Mouse (Mus musculus) thymus, adult 2 months (tissue): ENCODE data around the gene Olfr318. TPM values are rescaled to one million over a fixed set of nuclear protein-coding genes. Genes with fewer than 3 reads are reported as not detected.
"Not testable (repeated sequence)": the region's sequence is repeated elsewhere in the genome, so short reads cannot be mapped to it uniquely, and the experiment has no call there.

Source experiments
- DNase-seq: peaks from one replicate; pipeline ENCODE4 v3.0.0; 2021
- H3K27ac ChIP-seq: fragments of 200-500 bp; 2 replicates; pipeline ENCODE4 v1.5.1; 2012; ENCODE audit warnings: low read length, control low read depth; ENCODE audit not compliant: control insufficient read depth, insufficient read depth
- H3K27me3 ChIP-seq: fragments of 200-500 bp; 2 replicates; pipeline ENCODE4 v1.6.1; 2012; ENCODE audit warnings: mild to moderate bottlenecking, low read length, moderate library complexity, mixed read lengths; ENCODE audit not compliant: control insufficient read depth, insufficient read depth
- H3K36me3 ChIP-seq: fragments of 200-500 bp; 2 replicates; pipeline ENCODE4 v1.6.1; 2012; ENCODE audit warnings: mild to moderate bottlenecking, low read length, moderate library complexity; ENCODE audit not compliant: control insufficient read depth, insufficient read depth
- H3K4me1 ChIP-seq: fragments of 200-500 bp; replicated peaks from 2 replicates; pipeline ENCODE4 v1.6.1; 2012; ENCODE audit warnings: low read length; ENCODE audit not compliant: control insufficient read depth, insufficient read depth
- H3K4me3 ChIP-seq: fragments of 200-500 bp; 2 replicates; pipeline ENCODE4 v1.5.1; 2012; ENCODE audit warnings: mild to moderate bottlenecking, low read length, control low read depth, moderate library complexity; ENCODE audit not compliant: control insufficient read depth, insufficient read depth
- CTCF ChIP-seq: fragments of 200-500 bp; IDR thresholded peaks from 2 replicates; pipeline ENCODE4 v1.5.1; 2012; ENCODE audit warnings: mild to moderate bottlenecking, control low read depth, low read length, moderate library complexity, borderline replicate concordance; ENCODE audit not compliant: control insufficient read depth, poor library complexity, insufficient read depth; ENCODE audit errors: extremely low read depth
- POLR2A ChIP-seq: fragments of 200-500 bp; IDR thresholded peaks from 2 replicates; pipeline ENCODE4 v1.6.1; 2012; ENCODE audit warnings: mild to moderate bottlenecking, low read length, control low read depth, moderate library complexity; ENCODE audit not compliant: control insufficient read depth, poor library complexity, insufficient read depth; ENCODE audit errors: extremely low read depth
- WGBS: fragments of 180-500 bp; shearing (Covaris S2); methylation state at CpG from one replicate; pipeline ENCODE4 v1.1.7; 2018; 5-methylcytosine and 5-hydroxymethylcytosine counted together
- polyA plus RNA-seq: library from polyadenylated mRNA; depleted of rRNA; stranded (reverse); fragments of >200 nt; gene quantifications from 2 replicates; pipeline ENCODE4 v1.2.3, GENCODE M21; 2012; rRNA removed

The Olfr318 gene
- polyA plus RNA-seq, 1 experiment = not detected

DNA sequence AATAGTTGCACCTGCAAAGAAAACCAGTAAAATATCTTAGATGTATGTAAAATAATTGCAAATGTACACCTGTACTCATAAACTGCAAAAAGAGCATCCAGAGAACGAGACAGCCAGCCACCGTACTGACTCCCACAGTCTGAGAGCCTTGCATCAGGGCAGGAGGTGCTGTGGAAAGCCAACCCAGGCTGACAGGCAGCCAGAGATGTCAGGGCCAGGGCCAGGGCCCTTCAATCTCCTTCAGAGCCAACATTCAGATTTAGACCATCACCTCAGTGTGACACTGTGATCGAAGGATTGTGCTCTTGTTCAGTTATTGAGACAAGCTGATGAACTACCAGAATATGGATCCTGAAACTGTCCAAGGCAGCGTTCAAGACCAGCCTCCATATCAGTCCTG, 4.1 kb downstream of the Olfr318 start:
- Histone ChIP-seq H3K27ac (no peak overlapping the region), H3K4me3 (no peak overlapping the region), H3K27me3 (no peaks in the 10 kb centered on the region), H3K4me1 (no peaks in the 10 kb centered on the region), H3K36me3 (no peaks in the 10 kb centered on the region)
- WGBS = 91% methylated on average over 4 of the region's 4 CpGs
- DNase-seq = no peak
- TF ChIP-seq CTCF (no peak), POLR2A (no peak)

DNA sequence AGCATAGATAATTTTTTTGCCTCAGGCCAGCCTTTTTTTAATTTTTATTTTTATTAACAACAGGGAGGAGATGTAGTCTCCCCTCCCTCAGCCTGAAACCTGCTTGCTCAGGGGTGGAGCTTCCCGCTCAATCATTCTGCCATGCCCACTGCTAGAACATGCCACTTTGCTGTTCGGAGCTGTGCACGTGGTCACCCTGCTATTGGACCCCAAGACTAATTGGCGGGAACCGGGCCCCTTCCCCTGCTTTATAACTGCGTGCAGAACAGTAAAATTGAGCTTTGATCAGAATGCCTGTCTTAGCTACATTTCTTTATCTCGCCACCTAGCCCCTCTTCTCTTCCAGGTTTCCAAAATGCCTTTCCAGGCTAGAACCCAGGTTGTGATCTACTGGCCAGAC, 6.1 kb downstream of the Olfr318 start:
- WGBS = 93% methylated on average over 7 of the region's 7 CpGs
- H3K27ac ChIP-seq, H3K27me3 ChIP-seq, DNase-seq, H3K4me3 ChIP-seq, H3K36me3 ChIP-seq, H3K4me1 ChIP-seq: not testable (repeated sequence)

DNA sequence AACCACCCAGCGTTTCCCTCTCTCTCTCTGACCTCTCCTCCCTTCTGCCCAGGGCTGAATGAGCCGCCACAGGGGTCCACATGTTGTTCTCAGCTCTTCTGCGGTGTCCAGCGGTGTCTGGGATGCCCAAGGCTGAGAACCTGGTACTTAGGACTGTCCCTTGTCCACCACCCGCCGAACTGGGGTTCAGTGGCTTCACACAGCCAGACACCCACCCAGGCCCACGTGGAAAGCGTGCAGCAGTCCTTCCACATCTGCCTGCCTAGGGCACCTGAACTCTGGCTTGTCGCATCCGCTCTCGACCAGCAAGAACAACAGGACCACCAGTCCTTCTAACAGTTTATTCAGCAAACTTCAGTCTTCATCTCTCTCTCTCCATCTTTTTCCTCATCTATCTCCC, 14.7 kb downstream of the Olfr318 start:
- Histone ChIP-seq H3K4me3 (no peak overlapping the region), H3K4me1 (no peaks in the 10 kb centered on the region; the same call in 1 of the 2 replicates), H3K27ac (no peak overlapping the region), H3K27me3 (no peaks in the 10 kb centered on the region), H3K36me3 (no peaks in the 10 kb centered on the region)
- 84% methylated on average over 11 of the region's 11 CpGs for WGBS
- DNase-seq = no peak
- TF ChIP-seq POLR2A (no peak), CTCF (no peak)

DNA sequence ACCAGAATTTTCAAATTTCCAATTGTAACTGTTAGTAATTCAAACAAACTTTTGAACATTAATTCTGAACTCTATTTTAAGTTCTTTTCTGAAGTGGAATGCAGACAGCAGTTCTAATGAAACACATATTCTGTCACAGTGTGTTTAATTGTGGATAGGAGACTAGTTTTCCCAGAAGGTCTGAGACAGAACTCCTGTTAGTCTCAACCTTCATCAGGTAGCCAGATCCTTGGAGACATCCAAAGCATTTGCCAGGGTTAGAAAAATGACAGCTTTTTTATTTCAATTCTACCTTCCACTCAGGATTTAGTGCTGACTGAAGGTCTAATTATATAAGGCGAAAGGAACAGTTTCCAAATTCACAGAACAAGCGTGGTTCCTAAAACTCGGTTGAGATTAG, 25.0 kb downstream of the Olfr318 start, which contains the start of gene Olfr319:
Gene Olfr319, plus strand, starts transcription at position 301 of the 400 bp plus-strand sequence.
- H3K27ac ChIP-seq = no peak within 1 kb of the TSS

DNA sequence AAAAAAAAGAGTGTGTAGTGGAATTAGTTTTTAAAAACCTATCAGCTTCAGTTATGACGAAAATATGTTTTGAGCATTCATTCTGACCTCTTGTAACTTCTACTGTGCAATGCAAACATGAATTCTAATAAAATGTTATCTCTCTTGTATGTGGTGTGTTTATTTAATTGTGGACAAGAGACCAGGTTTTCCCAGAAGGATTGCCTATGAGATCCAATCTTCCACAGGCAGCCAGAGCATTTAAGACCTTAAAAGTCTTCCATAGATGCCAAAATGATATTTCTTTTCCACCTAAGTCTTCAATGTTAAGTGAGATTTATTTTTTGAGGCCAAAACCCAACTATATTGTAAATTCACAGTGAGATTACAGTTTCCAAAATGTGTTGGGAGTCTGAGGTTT, 43.0 kb downstream of the Olfr318 start, which contains the start of gene Olfr320:
Gene Olfr320, plus strand, starts transcription at position 301 of the 400 bp plus-strand sequence.
- DNase-seq = no peak
- Histone ChIP-seq H3K36me3 (no peaks in the 10 kb centered on the region), H3K4me3 (no peak within 1 kb of the TSS), H3K4me1 (no peaks in the 10 kb centered on the region), H3K27me3 (no peaks in the 10 kb centered on the region), H3K27ac (no peak within 1 kb of the TSS)
- WGBS = 76% methylated on average over 1 of the region's 1 CpGs
- TF ChIP-seq CTCF (no peak), POLR2A (no peak)

More for the DNA sequence above, 25.0 kb downstream of the Olfr318 start, which contains the start of gene Olfr319:
- Histone ChIP-seq H3K27me3 (no peaks in the 10 kb centered on the region), H3K4me3 (no peak within 1 kb of the TSS), H3K4me1 (no peaks in the 10 kb centered on the region), H3K36me3 (no peaks in the 10 kb centered on the region)
- no peak for TF ChIP-seq CTCF
- TF ChIP-seq POLR2A = no peak
- no peak for DNase-seq
- 91% methylated on average over 3 of the region's 3 CpGs for WGBS

DNA sequence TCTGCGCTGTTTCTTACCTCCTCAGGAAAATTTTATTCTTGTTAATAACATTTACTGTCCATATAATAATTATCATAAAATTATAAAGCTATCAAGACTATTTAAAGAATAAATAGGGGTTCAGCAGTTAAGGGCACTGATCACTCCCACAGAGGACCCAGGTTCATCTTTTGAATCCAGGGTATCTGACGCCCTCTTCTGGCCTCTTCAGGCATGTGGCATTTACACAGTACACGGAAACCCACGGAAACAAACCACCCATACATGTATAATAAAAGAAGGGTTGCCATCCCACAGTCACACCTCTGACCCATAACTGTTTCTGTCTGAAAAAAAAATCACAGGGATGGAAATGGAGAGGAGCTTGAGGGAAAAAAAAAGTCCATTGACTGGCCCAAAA, 52.0 kb downstream of the Olfr318 start:
- no peak overlapping the region for H3K4me3 ChIP-seq
- H3K36me3 ChIP-seq = no peaks in the 10 kb centered on the region
- WGBS = 56% methylated on average over 4 of the region's 4 CpGs
- no peaks in the 10 kb centered on the region for H3K27me3 ChIP-seq
- DNase-seq = no peak
- H3K27ac ChIP-seq = no peak overlapping the region
- no peaks in the 10 kb centered on the region for H3K4me1 ChIP-seq
- TF ChIP-seq CTCF = no peak
- TF ChIP-seq POLR2A = no peak

DNA sequence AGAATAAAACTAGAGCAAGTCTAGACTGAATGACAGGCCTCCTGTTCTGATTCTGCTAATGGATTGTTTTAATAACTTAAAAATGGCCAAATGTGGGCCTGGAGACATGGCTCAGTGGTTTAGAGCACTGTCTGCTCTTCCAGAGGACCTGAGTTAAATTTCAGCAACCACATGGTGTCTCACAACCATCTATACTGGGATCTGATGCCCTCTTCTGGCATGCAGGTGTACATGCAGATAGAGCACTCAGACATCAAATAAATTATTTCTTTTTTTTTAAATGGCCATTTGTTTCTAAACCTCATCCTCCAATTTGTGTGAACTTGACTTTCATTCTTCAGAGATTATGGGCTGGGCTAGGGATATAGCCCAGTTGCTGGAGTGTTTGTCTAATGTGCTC, 54.6 kb downstream of the Olfr318 start:
- no peak for DNase-seq
- Histone ChIP-seq H3K27me3 (no peaks in the 10 kb centered on the region), H3K4me1 (no peaks in the 10 kb centered on the region), H3K4me3 (no peak overlapping the region), H3K36me3 (no peaks in the 10 kb centered on the region), H3K27ac (no peak overlapping the region)
- no peak for TF ChIP-seq POLR2A
- TF ChIP-seq CTCF = no peak

Other genes starting within 250 kb of the Olfr318 start
- gene Olfr332, start 231.5 kb downstream of the Olfr318 start, polyA plus RNA-seq = 0.03 TPM in 1 of 2 replicates, not detected in the other
- gene Olfr331, start 221.4 kb downstream of the Olfr318 start, polyA plus RNA-seq = not detected in 2 replicates
- 0.29 and 0.50 TPM in 2 replicates for gene Olfr330, start 189.2 kb downstream of the Olfr318 start, polyA plus RNA-seq
- gene Olfr329-ps, start 177.6 kb downstream of the Olfr318 start, polyA plus RNA-seq = 0.11 and 0.51 TPM in 2 replicates
- gene Olfr328, start 168.4 kb downstream of the Olfr318 start, polyA plus RNA-seq = 0.10 TPM in 1 of 2 replicates, not detected in the other
- 0.27 and 0.69 TPM in 2 replicates for gene Olfr224, start 153.5 kb downstream of the Olfr318 start, polyA plus RNA-seq
- 0.32 TPM in 1 of 2 replicates, not detected in the other for gene Olfr325, start 146.3 kb downstream of the Olfr318 start, polyA plus RNA-seq
- gene Olfr324, start 128.9 kb downstream of the Olfr318 start, polyA plus RNA-seq = not detected in 2 replicates
- gene 2210407C18Rik, start 107.9 kb downstream of the Olfr318 start, polyA plus RNA-seq = 3.7 and 5.3 TPM in 2 replicates
- gene Olfr323, start 93.5 kb downstream of the Olfr318 start, polyA plus RNA-seq = 0.58 TPM in 1 of 2 replicates, not detected in the other
- 0.59 and 0.75 TPM in 2 replicates for gene Trim58, start 83.5 kb downstream of the Olfr318 start, polyA plus RNA-seq
- gene Olfr322, start 65.2 kb downstream of the Olfr318 start, polyA plus RNA-seq = 0.07 TPM in 1 of 2 replicates, not detected in the other
- gene Olfr320, start 42.9 kb downstream of the Olfr318 start, polyA plus RNA-seq = not detected in 2 replicates
- gene Olfr319, start 24.9 kb downstream of the Olfr318 start, polyA plus RNA-seq = not detected in 2 replicates
- gene Olfr317, start 15.2 kb upstream of the Olfr318 start, polyA plus RNA-seq = not detected in 2 replicates
- gene Olfr316, start 28.7 kb upstream of the Olfr318 start, polyA plus RNA-seq = 0.19 TPM in 1 of 2 replicates, not detected in the other
- gene Olfr315, start 49.2 kb upstream of the Olfr318 start, polyA plus RNA-seq = 1.4 and 1.5 TPM in 2 replicates
- 0.08 TPM in 1 of 2 replicates, not detected in the other for gene Olfr314, start 58.9 kb upstream of the Olfr318 start, polyA plus RNA-seq
- 0.59 and 0.82 TPM in 2 replicates for gene Fam183b, start 77.9 kb upstream of the Olfr318 start, polyA plus RNA-seq
- gene Olfr313, start 91.0 kb upstream of the Olfr318 start, polyA plus RNA-seq = not detected in 2 replicates
- not detected in 2 replicates for gene Olfr312, start 105.2 kb upstream of the Olfr318 start, polyA plus RNA-seq
- not detected in 2 replicates for gene Olfr311, start 115.2 kb upstream of the Olfr318 start, polyA plus RNA-seq
- 17.4 and 18.9 TPM in 2 replicates for gene Gm12258, start 123.1 kb upstream of the Olfr318 start, polyA plus RNA-seq
- gene 2810021J22Rik, start 143.2 kb upstream of the Olfr318 start, polyA plus RNA-seq = 10.4 and 15.4 TPM in 2 replicates
- 2.7 and 3.9 TPM in 2 replicates for gene Zfp39, start 180.2 kb upstream of the Olfr318 start, polyA plus RNA-seq
- gene Btnl10, start 193.9 kb upstream of the Olfr318 start, polyA plus RNA-seq = 0.11 TPM in 2 replicates
- 335 and 488 TPM in 2 replicates for gene Rnf187, start 214.9 kb upstream of the Olfr318 start, polyA plus RNA-seq
- gene Hist3h2ba, start 224.9 kb upstream of the Olfr318 start, polyA plus RNA-seq = 47.2 and 96.5 TPM in 2 replicates
- gene Hist3h2a, start 230.7 kb upstream of the Olfr318 start, polyA plus RNA-seq = 45.9 and 51.0 TPM in 2 replicates
- gene Trim17, start 230.7 kb upstream of the Olfr318 start, polyA plus RNA-seq = 0.31 and 0.47 TPM in 2 replicates